Mouse (Mus musculus): ENCODE results near the gene Sprr2j-ps. TPM values are rescaled to one million over a fixed set of nuclear protein-coding genes. Genes with fewer than 3 reads are reported as not detected.

The Sprr2j-ps gene
- total RNA-seq (2021) = not detected
- long read RNA-seq, experiment 1 = 0 reads
- long read RNA-seq, experiment 2 = 0 reads

DNA sequence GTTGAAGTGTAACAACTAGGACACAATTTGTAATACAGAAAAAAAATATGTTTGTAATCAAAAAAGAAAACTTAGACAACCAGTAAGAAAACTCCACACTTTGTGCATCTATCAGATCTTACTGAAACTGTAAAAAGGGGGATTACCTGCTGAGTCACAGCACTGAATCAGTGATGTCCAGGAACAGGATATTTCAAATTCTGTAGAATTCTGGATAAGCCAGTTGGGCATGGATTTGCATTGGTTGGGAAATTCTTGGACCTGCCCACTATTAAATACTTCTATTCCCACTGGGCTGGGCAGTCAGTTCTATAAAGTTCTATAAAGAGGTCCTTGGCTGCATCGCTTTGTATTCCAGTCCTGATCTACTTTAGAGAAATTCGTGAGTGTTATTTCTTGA is at the start of gene Sprr2j-ps:
Gene Sprr2j-ps, plus strand, starts transcription at position 301 of the 400 bp plus-strand sequence.
- Histone ChIP-seq H3K27ac (no peak within 1 kb of the TSS), H3K4me3 (no peak within 1 kb of the TSS)
- intact Hi-C loops (cut with DNase I) = no loop called here
- DNase-seq (ENCODE audit: extremely low spot score in 1 of 2, low spot score in 2 of 2) = no peak
- TF ChIP-seq CTCF (IDR thresholded peaks at IDR 0.05) = no peak

DNA sequence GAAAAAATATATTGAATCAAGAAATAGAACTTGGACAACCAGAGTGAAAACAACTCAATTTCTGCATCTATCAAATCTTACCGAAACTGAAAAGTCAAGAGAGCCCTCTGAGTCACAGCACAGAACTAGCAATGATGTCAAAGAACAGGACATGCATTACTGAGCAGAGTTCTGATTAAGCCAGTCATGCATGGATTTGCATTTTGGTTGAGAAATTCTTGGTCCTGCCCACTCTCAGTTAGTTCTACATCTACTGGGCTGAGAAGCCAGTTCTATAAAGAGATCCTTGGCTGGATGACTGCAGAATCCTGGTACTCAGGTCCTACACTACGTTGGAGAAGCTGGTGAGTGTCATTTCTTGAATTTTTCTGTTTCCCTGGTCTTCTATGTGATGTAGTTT is 44.3 kb upstream of the Sprr2j-ps start:
- Histone ChIP-seq H3K4me3 (no peak overlapping the region), H3K27ac (no peak overlapping the region)
- TF ChIP-seq CTCF (IDR thresholded peaks at IDR 0.05) = no peak
- no peak for DNase-seq (ENCODE audit: extremely low spot score in 1 of 2, low spot score in 2 of 2)
- intact Hi-C loops (cut with DNase I) = no loop called here

- intact Hi-C loops (cut with DNase I) = no loop called here
Measured at GRCm38 (mm10) chr3:92385385-92385784, 32.5 kb upstream of the Sprr2j-ps start, which contains the start of gene Sprr2h. Gene Sprr2h, plus strand, starts transcription at chr3:92385685.

DNA sequence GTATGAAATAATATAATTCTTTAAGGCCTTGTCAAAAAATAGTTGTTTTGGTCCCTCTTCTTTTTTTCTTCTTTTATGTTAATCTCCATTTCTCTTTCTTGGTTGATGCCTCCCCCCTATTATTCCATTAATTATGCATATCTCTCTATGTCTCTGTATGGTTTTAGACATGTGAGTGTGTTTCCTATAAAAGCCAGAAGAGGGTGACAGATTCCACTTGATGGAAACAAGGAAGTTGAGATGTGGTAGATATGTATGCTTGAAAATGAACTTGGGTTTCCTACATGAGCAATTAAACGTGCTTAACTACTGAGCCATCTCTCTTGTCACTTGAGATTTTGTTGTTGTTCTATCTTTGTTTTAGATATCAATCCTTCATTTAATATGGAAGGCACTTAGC is 23.6 kb upstream of the Sprr2j-ps start:
- intact Hi-C loops (cut with DNase I) = loop anchor here (5.0 to 10.0 kb wide), 3 partner anchors 118 to 240 kb away; partner anchors contain the start of gene 2210017I01Rik
- peak; percentile 52 for TF ChIP-seq CTCF (IDR thresholded peaks at IDR 0.05)
- Histone ChIP-seq H3K27ac (no peak overlapping the region), H3K4me3 (no peak overlapping the region)
- no peak for DNase-seq (ENCODE audit: extremely low spot score in 1 of 2, low spot score in 2 of 2)

More at GRCm38 (mm10) chr3:92385385-92385784, 32.5 kb upstream of the Sprr2j-ps start, which contains the start of gene Sprr2h:
- TF ChIP-seq CTCF (IDR thresholded peaks at IDR 0.05) = no peak
- no peak within 1 kb of the TSS for H3K4me3 ChIP-seq
- DNase-seq (ENCODE audit: extremely low spot score in 1 of 2, low spot score in 2 of 2) = no peak
- H3K27ac ChIP-seq = no peak within 1 kb of the TSS

GRCm38 (mm10) chr3:92407691-92408090 is 10.2 kb upstream of the Sprr2j-ps start, which contains the start of gene Sprr2i:
Gene Sprr2i, plus strand, starts transcription at chr3:92407991.
- DNase-seq (ENCODE audit: extremely low spot score in 1 of 2, low spot score in 2 of 2) = no peak
- no peak for TF ChIP-seq CTCF (IDR thresholded peaks at IDR 0.05)
- no peak within 1 kb of the TSS for H3K4me3 ChIP-seq
- intact Hi-C loops (cut with DNase I) = no loop called here
- no peak within 1 kb of the TSS for H3K27ac ChIP-seq

DNA sequence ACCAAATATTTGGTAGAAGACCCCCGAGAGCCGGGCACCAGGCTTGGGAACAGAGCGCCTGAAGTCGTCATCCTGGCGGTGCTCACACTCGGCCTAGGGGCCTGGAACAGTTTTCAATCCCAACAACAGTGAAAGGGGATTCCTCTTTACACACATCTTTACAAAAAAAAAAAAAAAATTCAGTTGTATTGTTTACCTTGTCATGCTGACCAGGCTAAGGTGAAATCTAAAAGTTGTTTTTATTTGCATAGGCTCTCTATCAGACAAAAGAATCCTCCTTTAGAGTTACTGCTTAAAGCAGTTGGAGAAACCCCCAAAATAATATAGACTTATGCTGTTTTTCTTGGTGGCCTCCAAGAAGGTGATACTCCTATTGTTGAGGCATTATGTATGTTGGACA is 11.4 kb downstream of the Sprr2j-ps start, which contains the start of gene Gm9774:
Gene Gm9774, minus strand, starts transcription at position 101 of the 400 bp plus-strand sequence.
- Histone ChIP-seq H3K27ac (no peak within 1 kb of the TSS), H3K4me3 (no peak within 1 kb of the TSS)
- intact Hi-C loops (cut with DNase I) = no loop called here
- no peak for DNase-seq (ENCODE audit: extremely low spot score in 1 of 2, low spot score in 2 of 2)
- no peak for TF ChIP-seq CTCF (IDR thresholded peaks at IDR 0.05)

DNA sequence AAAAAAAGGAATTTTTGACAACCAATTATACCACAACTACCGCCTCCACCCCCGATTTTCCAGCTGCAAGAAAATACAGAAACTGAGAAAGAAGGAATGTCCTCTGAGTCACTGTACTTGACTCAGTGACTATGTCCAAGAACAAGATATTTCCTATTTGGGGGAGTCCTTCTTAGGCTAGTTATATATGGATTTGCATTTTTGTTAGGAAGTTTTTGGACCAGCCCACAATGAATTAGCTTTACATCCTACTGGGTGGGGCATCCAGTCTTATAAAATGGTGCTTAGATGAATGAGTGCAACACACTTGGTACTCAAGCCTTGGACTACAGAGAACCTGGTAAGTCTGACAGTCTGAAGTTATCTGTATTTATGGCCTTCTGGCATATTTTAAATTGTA is 14.4 kb downstream of the Sprr2j-ps start, which contains the start of gene Sprr2k:
Gene Sprr2k, plus strand, starts transcription at position 301 of the 400 bp plus-strand sequence.
- intact Hi-C loops (cut with DNase I) = no loop called here
- DNase-seq (ENCODE audit: extremely low spot score in 1 of 2, low spot score in 2 of 2) = no peak
- Histone ChIP-seq H3K27ac (no peak within 1 kb of the TSS), H3K4me3 (no peak within 1 kb of the TSS)
- TF ChIP-seq CTCF (IDR thresholded peaks at IDR 0.05) = no peak

DNA sequence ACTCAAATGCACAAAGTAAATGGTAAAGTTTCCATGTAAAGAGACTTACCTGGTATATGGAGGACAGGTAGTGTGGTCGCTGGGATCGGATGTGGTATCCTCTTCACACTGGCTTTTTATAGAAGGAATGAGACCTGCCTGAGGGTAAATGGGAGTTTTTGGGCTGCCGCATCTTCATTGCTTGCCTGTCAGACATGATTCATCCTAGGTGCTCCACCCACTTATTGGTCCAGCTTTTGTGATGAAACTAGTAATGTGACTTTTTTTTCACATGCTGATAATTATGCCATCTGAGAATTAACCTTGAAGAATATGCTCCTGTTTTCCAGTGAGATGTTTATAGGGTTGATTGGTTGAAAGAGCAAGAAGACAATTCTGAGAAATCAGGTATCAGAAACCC is 20.8 kb downstream of the Sprr2j-ps start, which contains the start of gene Sprr1b:
Gene Sprr1b, minus strand, starts transcription at position 101 of the 400 bp plus-strand sequence.
- DNase-seq (ENCODE audit: extremely low spot score in 1 of 2, low spot score in 2 of 2) = no peak
- Histone ChIP-seq H3K27ac (no peak within 1 kb of the TSS), H3K4me3 (no peak within 1 kb of the TSS)
- no peak for TF ChIP-seq CTCF (IDR thresholded peaks at IDR 0.05)
- intact Hi-C loops (cut with DNase I) = no loop called here

- intact Hi-C loops (cut with DNase I) = no loop called here
- no peak for TF ChIP-seq CTCF (IDR thresholded peaks at IDR 0.05)
- no peak overlapping the region for H3K27ac ChIP-seq
- no peak overlapping the region for H3K4me3 ChIP-seq
- DNase-seq (ENCODE audit: extremely low spot score in 1 of 2, low spot score in 2 of 2) = no peak
Measured at GRCm38 (mm10) chr3:92440177-92440576, 22.3 kb downstream of the Sprr2j-ps start.

DNA sequence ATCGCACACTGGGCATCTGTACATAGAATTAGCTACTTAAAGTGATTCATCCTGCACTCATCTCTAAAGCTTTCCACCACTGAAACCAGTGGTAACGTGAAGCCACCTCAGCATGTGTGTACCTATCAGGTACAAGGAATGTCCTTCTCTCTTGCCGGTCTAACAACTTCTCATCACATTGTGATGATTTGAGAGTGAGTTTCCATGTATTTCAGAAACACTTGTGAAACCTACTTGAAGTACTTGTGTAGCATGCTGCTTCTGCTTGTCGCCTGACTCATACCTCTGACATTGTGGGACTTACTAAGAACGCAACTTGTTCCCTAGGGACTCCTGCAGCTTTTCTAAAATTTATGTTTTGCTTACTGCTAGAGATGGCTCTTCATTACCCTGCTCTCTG is 37.3 kb downstream of the Sprr2j-ps start:
- Histone ChIP-seq H3K4me3 (no peak overlapping the region), H3K27ac (no peak overlapping the region)
- no peak for DNase-seq (ENCODE audit: extremely low spot score in 1 of 2, low spot score in 2 of 2)
- intact Hi-C loops (cut with DNase I) = no loop called here
- TF ChIP-seq CTCF (IDR thresholded peaks at IDR 0.05) = no peak

DNA sequence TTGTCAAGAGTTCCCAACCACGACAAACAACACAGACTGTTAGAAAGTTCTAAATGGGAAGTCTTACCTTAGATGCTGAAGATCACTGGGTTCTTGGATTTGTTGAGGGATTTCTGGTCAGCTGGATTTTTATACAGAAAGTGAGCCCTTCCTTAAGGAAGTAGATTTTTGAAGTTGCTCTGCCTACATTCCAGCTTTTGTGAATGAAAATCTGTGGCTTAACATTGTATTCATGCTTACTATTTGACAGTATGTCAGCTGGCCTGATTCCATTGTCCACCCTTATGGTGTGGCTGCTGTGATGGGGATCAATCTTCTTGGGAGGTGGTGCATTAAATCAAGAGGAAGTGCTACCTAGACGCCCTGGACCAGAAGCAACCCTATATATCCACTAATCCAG is 40.7 kb downstream of the Sprr2j-ps start, which contains the start of gene Sprr3:
Gene Sprr3, minus strand, starts transcription at position 101 of the 400 bp plus-strand sequence.
- Histone ChIP-seq H3K4me3 (no peak within 1 kb of the TSS), H3K27ac (no peak within 1 kb of the TSS)
- no peak for TF ChIP-seq CTCF (IDR thresholded peaks at IDR 0.05)
- intact Hi-C loops (cut with DNase I) = no loop called here
- DNase-seq (ENCODE audit: extremely low spot score in 1 of 2, low spot score in 2 of 2) = no peak

DNA sequence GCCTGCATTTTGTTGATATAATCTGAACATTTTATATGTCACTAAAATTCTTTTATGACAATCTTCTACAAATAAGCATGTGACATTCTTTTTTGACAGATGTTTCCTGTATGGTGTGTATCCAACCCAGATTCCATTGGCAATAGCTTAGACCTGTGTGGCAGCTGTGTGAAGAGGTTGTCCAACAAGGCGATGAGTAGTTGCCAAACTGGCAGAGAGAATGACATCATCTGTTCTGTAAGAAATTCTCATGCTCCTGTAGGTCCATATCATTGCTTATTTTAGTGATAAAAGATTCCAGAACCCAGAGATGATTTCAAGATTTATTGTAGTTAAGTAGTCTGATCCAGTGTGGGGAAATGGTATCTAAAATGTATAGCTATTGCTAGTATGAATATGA is 48.7 kb downstream of the Sprr2j-ps start:
- TF ChIP-seq CTCF (IDR thresholded peaks at IDR 0.05) = no peak
- H3K4me3 ChIP-seq = no peak overlapping the region
- no peak for DNase-seq (ENCODE audit: extremely low spot score in 1 of 2, low spot score in 2 of 2)

DNA sequence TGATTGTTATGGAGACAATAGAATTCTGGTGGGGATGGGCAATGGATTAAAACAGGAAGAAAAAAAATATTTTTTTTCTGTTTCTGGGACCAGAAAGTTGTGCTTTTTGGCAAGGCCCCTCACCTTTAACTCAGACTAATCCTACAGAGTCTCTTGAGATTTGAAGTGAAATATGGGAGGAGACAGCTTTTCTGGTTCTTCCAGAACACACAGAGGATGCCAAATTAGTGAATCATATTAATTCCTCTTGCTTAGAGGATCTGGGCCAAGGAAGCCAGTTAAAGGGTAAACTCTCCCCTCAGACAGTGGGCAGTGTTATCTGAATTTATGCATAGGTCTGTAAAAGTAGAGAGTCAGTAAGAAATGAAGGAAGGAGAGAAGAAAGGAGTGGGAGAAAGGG is 49.5 kb downstream of the Sprr2j-ps start:
- no peak overlapping the region for H3K27ac ChIP-seq

More for the DNA sequence above, 48.7 kb downstream of the Sprr2j-ps start:
- H3K27ac ChIP-seq = no peak overlapping the region
- intact Hi-C loops (cut with DNase I) = no loop called here

More for the DNA sequence above, 49.5 kb downstream of the Sprr2j-ps start:
- intact Hi-C loops (cut with DNase I) = no loop called here
- no peak overlapping the region for H3K4me3 ChIP-seq
- DNase-seq (ENCODE audit: extremely low spot score in 1 of 2, low spot score in 2 of 2) = no peak
- TF ChIP-seq CTCF (IDR thresholded peaks at IDR 0.05) = no peak

Other genes with a start within 250 kb of the Sprr2j-ps start
- gene Sprr2a1, start 202.3 kb upstream of the Sprr2j-ps start, total RNA-seq (2021) = not detected
- gene Sprr2a2, start 202.2 kb upstream of the Sprr2j-ps start, total RNA-seq (2021) = not detected
- not detected for gene Sprr2a3, start 132.7 kb upstream of the Sprr2j-ps start, total RNA-seq (2021)
- not detected for gene Sprr2b, start 101.5 kb upstream of the Sprr2j-ps start, total RNA-seq (2021)
- not detected for gene Sprr2d, start 78.9 kb upstream of the Sprr2j-ps start, total RNA-seq (2021)
- not detected for gene Sprr2e, start 65.9 kb upstream of the Sprr2j-ps start, total RNA-seq (2021)
- not detected for gene Sprr2f, start 52.9 kb upstream of the Sprr2j-ps start, total RNA-seq (2021)
- gene Sprr2h, start 32.4 kb upstream of the Sprr2j-ps start, total RNA-seq (2021) = not detected
- not detected for gene Sprr2i, start 10.1 kb upstream of the Sprr2j-ps start, total RNA-seq (2021)
- 1 to 10 TPM in 1 of 2 experiments, under 1 TPM in 1; 0.98 to 3.2 TPM for gene Gm9774, start 11.3 kb downstream of the Sprr2j-ps start, total RNA-seq (2021)
- gene Sprr2k, start 14.5 kb downstream of the Sprr2j-ps start, total RNA-seq (2021) = not detected
- gene Sprr1b, start 20.7 kb downstream of the Sprr2j-ps start, total RNA-seq (2021) = not detected
- gene Sprr3, start 40.6 kb downstream of the Sprr2j-ps start, total RNA-seq (2021) = not detected
- gene Sprr1a, start 67.8 kb downstream of the Sprr2j-ps start, total RNA-seq (2021) = not detected
- gene Sprr4, start 82.4 kb downstream of the Sprr2j-ps start, total RNA-seq (2021) = not detected
- gene 2310046K23Rik, start 116.4 kb downstream of the Sprr2j-ps start, total RNA-seq (2021) = not detected
- gene Ivl, start 155.7 kb downstream of the Sprr2j-ps start, total RNA-seq (2021) = not detected
- gene Smcp, start 170.9 kb downstream of the Sprr2j-ps start, total RNA-seq (2021) = not detected
- not detected for gene 2210017I01Rik, start 189.4 kb downstream of the Sprr2j-ps start, total RNA-seq (2021)
- not detected for gene Lce6a, start 203.6 kb downstream of the Sprr2j-ps start, total RNA-seq (2021)
- gene Lce1a1, start 230.2 kb downstream of the Sprr2j-ps start, total RNA-seq (2021) = not detected
- gene Lce1b, start 238.8 kb downstream of the Sprr2j-ps start, total RNA-seq (2021) = not detected